Mouse (Mus musculus): ENCODE measurements around the gene Gm12117.

The Gm12117 gene

DNA sequence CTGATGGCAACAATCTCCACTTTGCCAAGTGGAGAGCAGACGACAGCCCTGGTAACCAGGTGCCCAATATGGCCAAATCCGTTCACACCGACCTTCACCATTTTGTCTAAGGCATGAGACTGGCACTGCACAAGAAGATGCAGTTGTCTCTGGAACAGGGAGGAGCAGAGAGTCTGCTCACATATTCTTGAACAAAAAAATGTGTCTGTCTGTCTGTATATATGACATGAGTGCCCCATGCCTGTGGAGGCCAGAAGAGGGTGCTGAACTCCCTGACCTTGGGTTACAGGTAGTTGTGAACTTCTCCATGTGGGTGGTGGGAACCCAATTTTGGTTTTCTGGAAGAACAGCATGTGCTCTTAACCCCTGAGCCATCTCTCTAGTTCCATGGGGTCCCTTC lies at the start of gene Gm12117:
Gene Gm12117, minus strand, starts transcription at position 101 of the 400 bp plus-strand sequence.
- DNase-seq = no peak

DNA sequence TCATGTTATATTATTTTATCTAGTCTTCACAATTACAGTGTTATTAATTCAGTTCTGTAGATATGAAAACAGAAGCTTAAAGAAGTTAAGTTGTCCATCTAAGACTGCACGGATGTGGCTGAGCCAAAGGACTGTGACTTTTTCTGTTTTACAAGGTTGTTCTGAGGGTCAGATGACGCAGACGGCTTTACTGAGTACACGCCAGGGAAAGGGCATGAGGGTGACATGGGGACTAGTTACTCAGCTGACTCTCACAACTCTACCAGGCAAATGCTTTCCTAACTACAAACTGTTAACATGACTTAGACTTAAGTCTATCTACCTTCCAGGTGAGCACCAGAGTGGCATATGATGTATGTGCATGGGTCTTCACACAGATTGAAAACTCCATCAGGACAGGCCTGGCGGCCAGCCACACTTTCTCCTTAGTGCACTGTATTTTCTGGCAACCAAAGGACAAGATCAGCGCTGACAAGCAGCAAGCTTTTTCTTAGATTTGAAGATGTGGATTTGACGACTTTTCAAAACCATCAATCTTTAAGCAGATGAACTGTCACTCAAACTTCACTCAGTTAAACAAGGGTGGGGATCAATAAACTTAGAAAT lies 42.6 kb upstream of the Gm12117 start:
- DNase-seq = no peak

DNA sequence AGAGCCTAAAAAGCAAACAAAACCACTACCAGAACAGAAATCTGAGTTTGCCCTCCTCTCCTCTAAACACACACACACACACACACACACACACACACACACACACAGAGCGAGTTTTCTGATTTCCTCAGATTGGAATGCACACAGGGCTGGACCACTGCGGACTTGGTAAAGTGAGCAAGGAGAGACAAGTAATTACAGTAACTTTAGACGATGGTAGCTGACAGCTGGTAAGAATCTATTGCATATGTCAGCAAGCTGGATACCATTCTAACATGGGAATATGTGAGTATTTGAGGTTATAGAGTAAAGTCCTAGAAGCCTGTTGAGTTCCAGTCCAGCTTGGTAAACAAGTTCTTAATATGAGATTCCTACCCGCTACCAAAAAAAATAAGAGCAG lies 33.0 kb upstream of the Gm12117 start:
- no peak for DNase-seq

DNA sequence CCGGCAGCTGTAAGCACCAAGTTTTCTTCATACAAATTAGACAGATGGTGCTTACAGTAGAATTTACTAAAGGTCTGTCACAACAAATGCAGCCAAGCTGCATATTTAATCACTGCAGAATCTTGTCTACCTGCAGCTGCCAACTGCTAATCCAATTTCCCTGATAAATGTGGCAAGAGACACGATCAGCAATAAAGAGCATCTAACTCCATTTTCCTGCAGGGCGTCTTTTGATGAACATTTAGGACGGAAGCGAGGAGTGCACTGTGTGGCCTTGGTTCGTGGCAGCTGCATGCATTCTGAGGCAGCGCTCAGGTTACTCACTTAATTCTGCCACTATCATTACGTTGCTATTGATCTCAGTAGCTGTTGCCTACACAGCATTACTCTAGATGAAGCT lies 24.3 kb upstream of the Gm12117 start:
- no peak for DNase-seq

DNA sequence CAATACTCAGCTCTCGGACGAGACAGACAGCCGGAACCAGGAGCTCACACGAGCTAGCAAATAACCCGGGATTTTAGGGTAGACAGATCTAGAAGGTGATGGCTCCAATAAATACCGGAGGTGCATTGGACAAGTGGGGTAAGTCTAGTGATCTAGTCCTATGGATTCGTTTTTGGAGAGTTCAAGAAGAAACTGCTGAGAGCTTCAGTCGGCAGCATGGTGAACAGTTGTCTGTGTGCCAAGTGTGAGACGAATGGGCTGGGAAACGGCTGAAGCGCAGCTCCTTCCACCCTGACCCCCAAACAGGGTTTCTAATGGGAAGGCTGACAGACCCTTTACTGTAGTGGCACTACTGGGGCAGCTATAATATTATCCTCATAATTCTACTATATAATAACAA lies 22.8 kb upstream of the Gm12117 start:
- no peak for DNase-seq

DNA sequence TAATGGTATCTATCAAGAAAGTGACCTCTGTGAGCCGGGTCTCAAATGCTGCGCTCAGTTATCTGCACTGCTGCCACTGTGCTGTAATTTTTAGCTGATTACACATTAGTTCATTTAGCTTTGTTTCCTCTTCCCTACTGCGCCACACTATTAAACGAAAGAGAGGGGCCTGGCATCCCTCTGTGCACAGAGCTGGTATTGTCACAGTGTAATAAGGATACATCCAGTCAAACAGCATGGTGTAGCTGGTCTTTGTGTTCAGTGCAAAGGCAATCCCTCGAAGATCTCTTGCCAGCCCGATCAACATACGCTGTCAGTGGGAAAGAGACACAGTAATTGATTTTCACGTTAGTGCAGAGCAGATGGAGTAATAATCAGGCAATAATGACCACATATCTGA lies 20.6 kb upstream of the Gm12117 start:
- no peak for DNase-seq

DNA sequence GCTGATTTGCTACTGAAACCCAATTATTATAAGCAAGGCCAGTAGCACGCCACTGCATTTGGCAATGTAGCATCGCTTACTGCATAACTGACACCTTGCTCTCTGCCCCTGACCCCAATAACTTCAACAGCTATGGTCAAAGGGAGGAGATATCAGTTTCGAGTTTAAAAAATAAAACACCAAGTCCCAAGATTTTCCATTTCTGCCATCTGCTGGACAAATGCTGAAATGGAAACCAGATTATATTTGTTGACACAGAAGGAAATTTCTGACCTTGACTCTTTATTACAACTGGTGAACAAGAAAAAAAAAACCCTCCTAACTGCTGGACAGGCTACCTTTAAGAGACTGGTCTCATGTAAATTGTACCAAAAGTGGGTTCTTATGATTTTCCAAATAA lies 18.9 kb upstream of the Gm12117 start:
- DNase-seq = no peak

DNA sequence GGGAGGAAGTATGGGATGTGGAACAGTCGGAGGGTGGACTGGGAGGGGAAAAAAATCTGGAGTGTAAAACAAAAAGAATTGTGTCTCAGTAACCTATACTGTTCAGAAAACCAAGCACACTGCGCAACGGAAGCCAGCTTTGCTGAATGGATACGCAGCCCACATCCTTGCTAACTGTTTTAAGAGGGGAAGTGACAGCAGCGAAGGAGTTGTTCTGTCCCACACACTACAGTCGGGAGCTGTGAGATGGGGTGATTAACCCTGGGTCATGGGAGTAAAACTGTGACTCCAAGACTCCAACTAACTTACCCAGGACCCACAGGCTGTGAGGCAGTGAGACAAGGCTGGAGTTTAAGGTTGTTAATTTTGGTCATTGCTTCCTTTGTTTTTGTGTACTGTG lies 17.5 kb upstream of the Gm12117 start:
- DNase-seq = no peak

DNA sequence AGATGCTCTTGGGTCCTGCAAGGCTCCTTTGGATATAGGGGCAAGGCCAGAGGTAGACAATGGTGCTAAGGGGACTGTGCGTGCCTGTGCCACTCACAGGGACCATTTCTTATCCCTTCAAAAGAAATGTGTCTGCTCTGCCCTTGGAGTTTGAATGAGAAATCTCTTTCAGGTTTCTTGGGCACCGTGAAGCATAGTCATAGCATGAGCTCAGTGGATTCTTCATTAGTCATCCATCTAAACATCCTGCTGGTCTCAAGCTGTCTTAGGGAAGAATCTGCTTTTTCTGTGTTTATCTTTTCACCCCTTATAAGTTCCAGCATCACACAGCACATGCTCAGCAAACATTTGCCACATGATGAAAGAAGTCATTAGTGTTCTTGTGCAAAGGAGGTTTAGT lies 2.0 kb upstream of the Gm12117 start:
- DNase-seq = no peak

DNA sequence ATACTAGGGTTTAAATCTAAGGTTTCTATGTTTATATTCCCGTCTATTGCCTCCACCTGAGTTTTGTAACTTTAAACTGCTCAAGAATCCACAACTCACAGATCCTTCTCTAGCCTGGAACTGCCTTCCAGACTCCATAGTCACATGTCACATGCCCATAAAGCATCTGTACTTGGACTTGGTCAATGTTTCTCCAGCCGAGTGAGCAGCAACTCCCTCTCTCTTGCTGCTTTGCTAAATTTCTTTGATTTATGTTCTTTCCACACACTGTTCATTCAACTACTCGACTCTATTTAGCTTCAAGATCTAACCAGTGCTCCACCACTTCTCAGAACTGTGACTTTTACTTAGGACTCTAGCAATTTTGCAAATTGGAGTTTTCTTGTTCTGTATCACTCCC lies 1.7 kb downstream of the Gm12117 start:
- no peak for DNase-seq

DNA sequence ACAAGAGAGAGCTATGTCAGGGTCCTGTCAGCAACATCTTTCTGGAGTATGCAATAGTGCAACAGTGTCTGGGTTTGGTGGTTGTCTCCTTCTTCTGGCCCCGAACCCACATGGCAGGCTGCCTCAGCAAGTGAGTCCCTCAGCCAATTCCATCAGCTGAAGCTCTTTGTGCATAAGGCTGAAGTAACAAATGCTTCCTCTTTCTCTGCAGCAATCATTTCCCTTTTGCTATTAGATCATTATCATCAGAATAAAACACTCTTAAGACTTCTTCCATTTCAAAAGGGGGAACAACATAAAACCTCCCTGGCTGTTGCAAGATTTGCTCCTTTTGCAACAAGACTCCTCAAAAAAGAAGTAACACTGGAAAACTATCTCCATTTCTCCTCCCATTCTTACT lies 2.2 kb downstream of the Gm12117 start:
- DNase-seq = no peak

DNA sequence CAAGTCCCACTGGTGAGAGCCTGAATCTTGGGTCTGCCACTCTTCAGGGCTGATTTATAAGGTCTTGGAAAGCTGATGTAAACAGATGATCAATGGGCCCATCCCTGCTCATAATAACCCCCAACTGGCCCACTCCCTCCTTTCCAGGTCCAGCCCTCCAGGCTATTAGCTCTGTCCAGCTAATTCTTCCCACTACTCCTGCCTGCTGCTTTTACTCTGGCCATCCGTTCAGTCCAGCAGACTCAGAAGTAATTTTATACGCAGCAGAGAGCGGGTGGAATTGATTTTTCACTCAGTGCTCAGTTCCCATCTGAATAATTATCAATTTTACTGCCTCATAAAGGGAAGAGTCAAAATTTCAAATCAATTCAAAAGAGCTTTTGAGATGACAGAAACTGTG lies 36.2 kb downstream of the Gm12117 start:
- no peak for DNase-seq

DNA sequence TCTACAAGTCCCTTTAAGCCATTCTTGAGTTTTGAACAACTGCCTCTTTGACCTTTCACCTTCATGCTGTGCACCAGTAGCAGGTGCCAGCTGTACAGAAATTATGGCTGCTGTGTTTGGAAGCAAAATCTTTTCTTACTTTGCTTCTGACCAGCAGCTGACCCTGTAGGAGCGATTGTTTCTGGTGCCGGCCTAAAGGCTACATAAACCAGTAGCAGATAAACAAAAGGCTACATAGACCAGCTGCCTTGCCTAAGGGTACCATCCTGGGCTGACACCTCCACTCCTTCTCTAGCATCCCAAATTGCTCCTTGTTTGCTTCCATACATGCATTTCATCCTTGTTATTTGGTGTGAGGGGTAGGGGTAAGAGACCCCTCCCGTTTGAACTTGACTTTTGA lies 42.4 kb downstream of the Gm12117 start:
- DNase-seq = no peak

DNA sequence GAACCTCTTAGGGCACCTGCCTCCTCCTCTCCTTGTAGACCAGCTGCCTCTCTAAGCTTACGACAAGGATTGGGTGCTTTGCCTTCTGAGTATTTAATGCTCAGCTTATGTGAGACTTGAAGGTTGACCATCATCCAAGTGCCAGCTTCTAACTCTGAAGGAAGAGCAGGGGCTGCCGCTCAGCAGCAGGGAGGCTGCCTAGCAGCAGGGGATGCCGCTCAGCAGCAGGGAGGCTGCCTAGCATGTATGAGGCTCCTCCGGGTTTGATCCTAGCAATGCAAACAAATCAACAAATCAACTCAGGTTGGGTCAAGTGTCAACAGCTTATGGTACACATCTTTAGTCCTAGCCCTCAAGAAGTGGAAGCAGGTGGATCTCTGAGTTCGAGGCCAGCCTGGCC lies 44.5 kb downstream of the Gm12117 start:
- DNase-seq = no peak

DNA sequence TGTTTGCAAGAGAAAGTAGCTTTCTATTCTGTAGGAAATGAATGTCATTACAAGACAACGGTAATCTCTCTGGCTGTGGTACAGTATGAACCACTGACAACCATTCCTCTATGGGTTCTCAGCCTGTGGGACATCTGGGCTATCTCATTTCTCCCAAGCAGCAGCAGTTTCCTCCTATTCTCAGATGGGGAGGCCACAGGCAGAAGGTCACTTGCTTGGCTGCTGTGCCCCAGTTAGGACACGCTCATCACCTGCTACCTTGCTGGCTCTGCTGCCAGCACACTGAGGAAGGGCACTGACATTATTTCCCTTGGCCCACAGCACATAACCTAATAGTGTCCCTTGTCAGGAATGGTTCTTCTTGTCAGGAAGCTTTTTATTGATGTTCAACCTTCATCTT lies 48.4 kb downstream of the Gm12117 start:
- DNase-seq = no peak

DNA sequence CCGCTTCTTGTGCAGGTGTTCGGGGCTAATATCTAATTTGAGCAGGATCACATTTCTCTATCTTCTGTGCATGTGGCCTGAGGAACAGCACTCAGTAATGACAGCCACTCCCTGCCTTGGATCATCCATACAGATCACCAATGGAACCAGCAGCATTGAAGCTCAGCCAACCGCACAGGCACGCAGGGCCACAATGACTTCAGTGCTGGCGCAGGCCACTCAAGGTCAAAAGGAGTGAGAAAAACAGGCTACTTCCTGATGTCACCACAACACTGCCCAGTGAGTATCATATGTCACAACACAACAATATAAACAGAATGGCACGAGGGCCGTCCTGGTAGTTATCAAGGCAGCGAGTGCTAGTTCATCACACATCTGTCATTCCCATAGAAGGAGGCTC lies 50.0 kb downstream of the Gm12117 start:
- no peak for DNase-seq
